Mouse (Mus musculus) ovary, adult 10 weeks (tissue): ENCODE data around the gene Tmem138. TPM values are rescaled to one million over a fixed set of nuclear protein-coding genes. Genes with fewer than 3 reads are reported as not detected.

Experiments
- polyA plus RNA-seq: library from polyadenylated mRNA; stranded (reverse); fragments of 350-450 nt; fragmentation: Illumina TruSeq; extraction: RNeasy Lipid Tissue Mini Kit (QIAGEN cat#74804); gene quantifications from one replicate; pipeline ENCODE4 v1.2.3, GENCODE M21; 2014

Tmem138 gene
- 11.9 TPM for polyA plus RNA-seq

DNA sequence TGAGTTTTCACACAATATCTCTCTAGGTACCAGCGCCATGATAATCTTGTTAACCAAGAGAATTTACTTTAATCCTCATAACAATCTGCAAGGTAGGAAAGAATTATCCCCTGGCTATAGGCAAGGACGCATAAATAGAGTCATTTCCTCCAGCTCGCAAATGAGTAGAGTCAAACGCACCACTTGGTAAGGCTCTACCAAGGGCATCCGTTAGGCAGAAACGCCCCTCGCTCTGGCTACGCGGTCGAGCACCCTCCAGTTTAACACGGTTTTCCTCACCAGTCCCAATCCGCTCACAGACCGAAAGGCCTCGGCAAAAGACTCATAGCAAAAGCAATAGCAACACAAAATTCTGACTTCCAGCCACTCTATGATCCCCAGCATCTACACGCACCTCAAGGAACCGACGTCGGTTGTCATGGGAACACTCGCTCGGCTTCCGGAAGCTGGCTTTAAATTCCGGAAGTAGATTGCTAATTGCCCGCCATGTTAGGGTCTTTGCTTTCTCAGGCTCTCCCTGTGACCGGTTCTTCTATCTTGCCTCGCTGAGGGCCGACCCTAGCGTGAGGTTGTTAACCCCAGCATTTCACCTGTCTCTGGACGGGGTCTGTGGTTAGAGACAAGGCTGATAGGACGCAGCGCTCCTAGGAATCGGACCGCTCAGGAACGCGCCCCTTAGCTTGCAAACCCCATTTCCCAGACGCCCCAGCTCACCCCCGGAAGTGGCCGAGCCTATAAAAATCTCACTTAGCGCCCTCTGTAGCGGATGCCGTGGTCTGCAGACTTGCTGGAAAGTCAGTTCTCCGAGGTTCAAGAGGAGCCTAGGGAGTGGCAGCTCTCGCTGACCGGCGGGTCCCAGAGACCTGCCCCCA, at the start of gene Tmem138, which contains the start of gene Cyb561a3:
TSS of gene Tmem138 (minus strand) at position 673 of the 872 bp plus-strand sequence.
TSS of gene Cyb561a3 (plus strand) at position 483 of the 872 bp plus-strand sequence.

DNA sequence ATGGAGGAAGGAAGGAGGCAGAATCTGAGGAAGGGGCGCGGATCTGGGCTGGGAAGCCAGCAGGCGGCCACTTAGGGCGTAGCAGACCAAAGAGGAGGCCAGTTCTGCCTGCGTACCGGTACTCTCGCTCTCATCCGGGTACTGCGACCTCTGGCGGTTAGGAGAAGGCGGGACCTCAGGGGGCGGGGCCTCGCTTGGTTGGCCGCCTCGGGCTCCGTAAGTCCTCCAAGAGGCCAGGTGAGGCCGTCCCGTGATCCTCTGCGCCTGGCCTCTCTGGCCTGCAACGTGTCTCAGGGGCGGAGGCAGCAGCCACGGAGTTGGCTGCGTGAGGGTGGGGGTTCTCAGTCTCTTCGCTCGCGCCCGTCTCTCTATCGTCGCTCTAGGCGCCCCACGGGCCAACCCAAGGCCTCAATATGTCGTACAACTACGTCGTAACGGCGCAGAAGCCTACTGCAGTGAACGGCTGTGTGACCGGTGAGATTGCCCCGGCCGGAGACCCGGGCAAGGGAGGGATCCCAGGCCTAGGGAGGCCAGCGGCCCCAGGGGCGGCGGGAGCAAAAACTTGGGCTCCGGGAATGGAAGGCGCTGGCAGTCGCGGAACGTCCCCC, 28.2 kb upstream of the Tmem138 start, which contains the start of the genes Ddb1 and Tkfc:
TSS of gene Ddb1 (plus strand) at position 35 of the 608 bp plus-strand sequence.
TSS of gene Tkfc (minus strand) at position 362 of the 608 bp plus-strand sequence.

DNA sequence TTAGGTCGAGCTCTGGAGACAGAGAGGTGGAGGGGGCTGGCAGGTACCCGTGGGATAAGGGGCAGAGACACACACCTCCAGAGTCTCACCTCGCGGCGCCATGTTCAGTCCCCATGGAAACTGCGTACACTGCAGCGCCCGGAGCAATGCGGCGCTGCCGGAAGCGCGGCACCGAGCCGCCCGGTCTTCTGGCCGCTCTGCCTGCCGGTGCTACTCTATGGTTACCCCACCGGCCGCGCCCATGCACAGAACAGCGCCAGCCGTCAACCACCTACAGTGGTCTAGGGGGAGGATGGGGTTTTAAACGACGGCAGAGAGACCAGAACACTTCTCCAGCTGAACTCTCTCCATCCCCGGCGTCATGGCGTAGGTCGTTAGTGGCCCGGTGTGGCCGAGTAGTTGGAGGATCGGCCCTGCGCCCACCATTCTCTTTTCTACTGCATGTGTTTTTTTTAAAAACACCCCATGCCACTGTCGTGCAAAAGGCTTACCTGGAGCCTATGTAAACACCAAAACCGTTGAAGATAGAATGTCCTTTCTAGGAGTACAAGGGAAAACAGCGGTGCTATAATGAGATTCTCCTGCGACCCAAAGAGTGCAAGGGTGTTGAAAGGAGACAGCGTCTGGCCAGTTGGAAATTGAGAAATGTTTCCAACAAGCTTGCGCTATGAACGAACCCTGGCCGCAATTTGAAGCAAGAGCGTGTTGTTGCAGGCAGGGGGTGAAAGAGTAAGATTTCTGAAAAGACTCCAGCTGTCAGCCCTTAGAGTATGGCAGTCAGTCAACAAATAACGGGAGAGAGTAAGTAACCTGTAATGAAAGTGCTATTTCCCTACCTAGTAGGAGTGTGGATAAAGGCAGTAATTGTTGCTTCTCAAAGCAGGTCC, 21.3 kb downstream of the Tmem138 start, which contains the start of gene Tmem216:
TSS of gene Tmem216 (minus strand) at position 615 of the 887 bp plus-strand sequence.

DNA sequence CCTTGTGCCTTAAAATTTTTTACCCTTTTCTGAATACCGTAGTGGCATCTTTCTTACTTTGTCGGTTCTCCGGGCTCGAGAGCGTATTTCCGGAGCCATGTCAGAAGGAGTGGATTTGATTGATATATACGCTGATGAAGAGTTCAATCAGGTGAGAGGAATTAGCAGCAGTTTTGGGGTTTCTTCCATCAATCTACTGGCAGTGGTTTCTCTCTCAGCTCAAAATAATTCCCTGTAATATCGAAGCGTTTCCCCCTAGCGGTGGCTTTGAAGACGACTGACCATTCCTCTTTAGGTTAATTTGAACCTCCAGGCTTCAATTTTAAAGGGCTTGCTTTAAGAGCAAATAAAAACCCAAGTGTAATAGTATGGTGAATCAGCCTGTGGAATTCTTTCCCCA, 51.3 kb downstream of the Tmem138 start, which contains the start of gene Sdhaf2:
TSS of gene Sdhaf2 (minus strand) at position 233 of the 400 bp plus-strand sequence.

DNA sequence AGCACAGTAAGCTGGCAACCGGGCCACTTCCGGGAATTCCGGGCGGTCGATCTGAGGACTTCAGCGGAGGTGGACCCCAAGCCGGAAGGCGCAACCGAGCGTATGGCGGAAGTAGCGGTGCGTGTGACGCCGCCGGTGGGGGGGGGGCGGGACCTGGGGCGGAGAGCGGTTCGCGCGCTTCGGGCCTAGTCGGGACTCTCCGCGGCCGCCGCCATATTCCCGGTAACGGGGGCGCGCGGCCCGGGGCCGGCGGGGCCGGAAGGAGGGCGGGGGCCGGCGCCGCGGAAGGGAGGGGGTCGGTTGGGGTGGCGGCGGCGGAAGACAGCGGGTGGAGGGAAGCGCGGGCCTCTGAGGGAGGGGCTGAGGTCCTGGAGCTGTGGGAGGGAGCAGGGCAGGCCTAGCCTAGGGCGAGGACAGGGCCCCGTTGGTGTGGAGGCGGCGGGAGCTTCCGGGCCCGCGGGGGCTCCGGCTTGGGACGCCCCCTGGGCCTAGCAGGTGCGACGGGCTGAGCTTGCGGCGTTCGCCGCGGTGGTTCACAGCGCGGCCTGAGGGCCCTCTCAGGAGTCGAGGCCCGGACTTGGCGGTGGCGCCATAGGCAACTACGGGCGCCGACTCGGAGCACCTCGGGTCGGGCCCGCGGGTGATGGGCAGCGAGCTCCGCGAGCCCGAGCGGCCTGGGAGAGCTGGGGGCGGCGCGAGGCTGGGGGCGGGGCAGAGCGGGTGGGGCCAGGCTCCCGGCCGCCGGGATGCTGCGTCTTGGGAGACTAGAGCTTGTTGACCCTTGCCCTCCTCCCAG, 51.9 kb downstream of the Tmem138 start, which contains the start of gene Cpsf7:
TSS of gene Cpsf7 (plus strand) at position 161 of the 796 bp plus-strand sequence.

Other genes starting within 250 kb of the Tmem138 start
- 12.6 TPM for gene Syt7, start 188.3 kb downstream of the Tmem138 start, polyA plus RNA-seq
- gene Lrrc10b, start 119.9 kb downstream of the Tmem138 start, polyA plus RNA-seq = 1.5 TPM
- 0.46 TPM for gene Ppp1r32, start 94.4 kb downstream of the Tmem138 start, polyA plus RNA-seq
- 60.6 TPM for gene Cpsf7, start 52.1 kb downstream of the Tmem138 start, polyA plus RNA-seq
- gene Sdhaf2, start 51.2 kb downstream of the Tmem138 start, polyA plus RNA-seq = 64.2 TPM
- 3.9 TPM for gene Tmem216, start 21.1 kb downstream of the Tmem138 start, polyA plus RNA-seq
- gene Cyb561a3, start 190 bp downstream of the Tmem138 start, polyA plus RNA-seq = 2.4 TPM
- gene Ddb1, start 28.0 kb upstream of the Tmem138 start, polyA plus RNA-seq = 102 TPM
- gene Tkfc, start 28.3 kb upstream of the Tmem138 start, polyA plus RNA-seq = 2.5 TPM
- not detected for gene Vwce, start 56.9 kb upstream of the Tmem138 start, polyA plus RNA-seq
- gene Pga5, start 100.7 kb upstream of the Tmem138 start, polyA plus RNA-seq = not detected
- gene Vps37c, start 111.4 kb upstream of the Tmem138 start, polyA plus RNA-seq = 1.8 TPM
- gene Cd5, start 161.6 kb upstream of the Tmem138 start, polyA plus RNA-seq = not detected